Mouse (Mus musculus) cerebral cortex, adult 2 months (tissue): Measurements from ENCODE around the gene Hps1.

Experiments
- WGBS: fragments of 180-500 bp; shearing (Covaris S2); methylation state at CpG from one replicate; pipeline ENCODE4 v1.1.7; 2018; 5-methylcytosine and 5-hydroxymethylcytosine counted together

The Hps1 gene

GRCm38 (mm10) chr19:42755148-42755870 lies 24.5 kb downstream of the Hps1 start:
- WGBS: 52% methylated on average over 15 of the region's 15 CpGs

GRCm38 (mm10) chr19:42753141-42753917 lies 26.4 kb downstream of the Hps1 start:
- 33% methylated on average over 11 of the region's 11 CpGs for WGBS

- 10% methylated on average over 22 of the region's 22 CpGs for WGBS
These were observed 27.3 kb downstream of the Hps1 start, which contains the start of gene Pyroxd2 for GRCm38 (mm10) chr19:42752363-42752931. Pyroxd2 (minus strand) TSS chr19:42752775.

GRCm38 (mm10) chr19:42750196-42750595 lies 29.6 kb downstream of the Hps1 start:
- 91% methylated on average over 11 of the region's 11 CpGs for WGBS

GRCm38 (mm10) chr19:42746702-42747101 lies 33.1 kb downstream of the Hps1 start:
- 84% methylated on average over 8 of the region's 8 CpGs for WGBS

GRCm38 (mm10) chr19:42745869-42746224 lies 33.9 kb downstream of the Hps1 start:
- 86% methylated on average over 4 of the region's 4 CpGs for WGBS

- 71% methylated on average over 9 of the region's 9 CpGs for WGBS
These were observed 34.5 kb downstream of the Hps1 start for GRCm38 (mm10) chr19:42745084-42745868.

- 30% methylated on average over 4 of the region's 4 CpGs for WGBS
These were observed 35.6 kb downstream of the Hps1 start for GRCm38 (mm10) chr19:42744162-42744586.

- WGBS: 62% methylated on average over 16 of the region's 16 CpGs
These were observed 36.5 kb downstream of the Hps1 start for GRCm38 (mm10) chr19:42743261-42743660.

GRCm38 (mm10) chr19:42741884-42742283 lies 37.9 kb downstream of the Hps1 start:
- WGBS: 58% methylated on average over 14 of the region's 14 CpGs

- 89% methylated on average over 8 of the region's 8 CpGs for WGBS
These were observed 39.4 kb downstream of the Hps1 start for GRCm38 (mm10) chr19:42740163-42740899.

- WGBS: 88% methylated on average over 6 of the region's 6 CpGs
These were observed 40.0 kb downstream of the Hps1 start for GRCm38 (mm10) chr19:42739734-42740133.

- WGBS: 71% methylated on average over 9 of the region's 9 CpGs
These were observed 42.0 kb downstream of the Hps1 start for GRCm38 (mm10) chr19:42737753-42738152.

GRCm38 (mm10) chr19:42734982-42735381 lies 44.8 kb downstream of the Hps1 start:
- WGBS: 81% methylated on average over 5 of the region's 5 CpGs

GRCm38 (mm10) chr19:42727424-42727823 lies 52.4 kb downstream of the Hps1 start:
- 81% methylated on average over 4 of the region's 4 CpGs for WGBS

- WGBS: 97% methylated on average over 10 of the region's 10 CpGs
These were observed 53.0 kb downstream of the Hps1 start for GRCm38 (mm10) chr19:42726766-42727165.

- 98% methylated on average over 3 of the region's 3 CpGs for WGBS
These were observed 53.8 kb downstream of the Hps1 start for GRCm38 (mm10) chr19:42725973-42726350.

GRCm38 (mm10) chr19:42725056-42725972 lies 54.5 kb downstream of the Hps1 start:
- 76% methylated on average over 16 of the region's 16 CpGs for WGBS

GRCm38 (mm10) chr19:42723302-42723701 lies 56.5 kb downstream of the Hps1 start:
- WGBS: 90% methylated on average over 6 of the region's 6 CpGs

GRCm38 (mm10) chr19:42722500-42722899 lies 57.3 kb downstream of the Hps1 start:
- 46% methylated on average over 2 of the region's 2 CpGs for WGBS
